Mouse (Mus musculus) embryonic facial prominence, embryonic 13.5 days (tissue): ENCODE data around the gene B3gnt2. TPM values are rescaled to one million over a fixed set of nuclear protein-coding genes. Genes with fewer than 3 reads are reported as not detected.

Experiments used
- ATAC-seq: fragments of 200-750 bp; cut with Nextera tagmentation; 2 replicates; pipeline ENCODE4 v1.8.0; 2017; ENCODE audit warnings: low read depth; ENCODE audit not compliant: insufficient number of reproducible peaks, insufficient read depth, low FRiP score, low TSS enrichment
- H3K27ac ChIP-seq: fragments of 300-500 bp; sonication (generic); 2 replicates; pipeline ENCODE4 v1.5.1; 2015; ENCODE audit warnings: moderate library complexity, mild to moderate bottlenecking, inconsistent platforms
- H3K27me3 ChIP-seq: fragments of 300-500 bp; sonication (generic); 2 replicates; pipeline ENCODE4 v1.6.1; 2015; ENCODE audit warnings: mild to moderate bottlenecking, inconsistent platforms
- H3K36me3 ChIP-seq: fragments of 300-500 bp; sonication (generic); 2 replicates; pipeline ENCODE4 v1.6.1; 2015; ENCODE audit warnings: mild to moderate bottlenecking, inconsistent platforms
- H3K4me1 ChIP-seq: fragments of 300-500 bp; sonication (generic); 2 replicates; pipeline ENCODE4 v1.6.1; 2015; ENCODE audit warnings: inconsistent platforms
- H3K4me2 ChIP-seq: fragments of 300-500 bp; sonication (generic); 2 replicates; pipeline ENCODE4 v1.6.1; 2015; ENCODE audit warnings: moderate library complexity, mild to moderate bottlenecking, inconsistent platforms
- H3K4me3 ChIP-seq: fragments of 300-500 bp; sonication (generic); 2 replicates; pipeline ENCODE4 v1.5.1; 2015; ENCODE audit warnings: mild to moderate bottlenecking, inconsistent platforms
- H3K9ac ChIP-seq: fragments of 300-500 bp; sonication (generic); 2 replicates; pipeline ENCODE4 v1.6.1; 2015; ENCODE audit warnings: mild to moderate bottlenecking, inconsistent platforms
- H3K9me3 ChIP-seq: fragments of 300-500 bp; sonication (generic); 2 replicates; pipeline ENCODE4 v1.6.1; 2016; ENCODE audit warnings: inconsistent platforms
- WGBS: fragments of 180-500 bp; shearing (Covaris S2); methylation state at CpG from one replicate; pipeline ENCODE4 v1.1.7; 2015; ENCODE audit warnings: mixed read lengths; 5-methylcytosine and 5-hydroxymethylcytosine counted together
- polyA plus RNA-seq: library from polyadenylated mRNA; unstranded; fragments of >200 nt; fragmentation: Nextera tagmentation; extraction: Ambion mirVana; gene quantifications from 2 replicates; pipeline ENCODE4 v1.2.1, GENCODE M21; 2015

Gene B3gnt2
- polyA plus RNA-seq, 1 experiment from 2014 or later: 8.5 TPM

- H3K27me3 ChIP-seq: peaks cover 5% of the 10 kb centered on the region
- no peaks in the 10 kb centered on the region; the same call in 1 of the 2 replicates for H3K4me1 ChIP-seq
- no peaks in the 10 kb centered on the region for H3K36me3 ChIP-seq
- WGBS: 82% methylated on average over 8 of the region's 8 CpGs
- ATAC-seq: no peak
- H3K9ac ChIP-seq: no peak overlapping the region
- no peak overlapping the region for H3K4me3 ChIP-seq
- H3K27ac ChIP-seq: no peak overlapping the region
- no peak overlapping the region for H3K4me2 ChIP-seq
- no peaks in the 10 kb centered on the region for H3K9me3 ChIP-seq
These were observed 7.8 kb upstream of the B3gnt2 start for GRCm38 (mm10) chr11:22868582-22868981.

GRCm38 (mm10) chr11:22867691-22868090, 6.9 kb upstream of the B3gnt2 start:
- no peaks in the 10 kb centered on the region; the same call in 1 of the 2 replicates for H3K4me1 ChIP-seq
- no peaks in the 10 kb centered on the region for H3K36me3 ChIP-seq
- ATAC-seq: no peak
- H3K4me2 ChIP-seq: no peak overlapping the region
- peaks cover 10% of the 10 kb centered on the region for H3K27me3 ChIP-seq
- no peak overlapping the region for H3K9ac ChIP-seq
- 86% methylated on average over 5 of the region's 5 CpGs for WGBS
- H3K4me3 ChIP-seq: no peak overlapping the region
- no peaks in the 10 kb centered on the region for H3K9me3 ChIP-seq
- H3K27ac ChIP-seq: no peak overlapping the region

DNA sequence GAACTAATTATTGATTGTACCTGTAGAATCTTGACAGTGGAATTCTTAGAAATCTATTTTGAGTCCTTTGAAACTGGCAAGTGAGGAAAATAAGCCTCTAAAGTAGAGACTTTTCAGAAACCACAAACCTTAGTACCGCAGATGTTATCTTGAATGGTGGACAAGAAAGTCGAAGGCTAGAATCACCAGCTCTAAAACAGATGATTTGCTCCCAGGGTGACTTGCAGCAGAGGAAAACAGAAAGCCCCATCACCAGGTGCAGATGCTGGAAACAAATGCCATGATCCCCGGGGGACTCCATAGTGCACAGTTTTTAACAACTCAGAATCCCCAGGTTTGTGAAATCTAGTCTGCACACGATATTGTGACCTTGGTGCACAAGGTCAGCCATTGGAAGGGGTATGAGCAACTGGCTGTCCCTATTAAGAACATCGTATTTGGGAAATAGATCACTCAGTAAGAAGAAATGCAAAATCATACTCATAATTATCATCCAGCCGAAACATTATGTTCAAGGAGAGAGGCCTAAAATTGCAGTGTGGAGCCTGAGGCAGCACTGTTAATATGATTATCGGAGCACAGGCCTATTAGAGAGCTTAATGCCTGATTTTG, 5.0 kb upstream of the B3gnt2 start:
- no peak overlapping the region for H3K9ac ChIP-seq
- H3K27me3 ChIP-seq: peaks cover 26% of the 10 kb centered on the region
- no peak for ATAC-seq
- H3K27ac ChIP-seq: no peak overlapping the region
- H3K4me3 ChIP-seq: no peak overlapping the region
- WGBS: 70% methylated on average over 7 of the region's 7 CpGs
- no peaks in the 10 kb centered on the region for H3K36me3 ChIP-seq
- 0 out of 2 replicates have a peak, but pooled peaks cover 4% of the 10 kb centered on the region for H3K4me1 ChIP-seq
- H3K9me3 ChIP-seq: no peaks in the 10 kb centered on the region
- H3K4me2 ChIP-seq: no peak overlapping the region

GRCm38 (mm10) chr11:22864305-22865060, 3.7 kb upstream of the B3gnt2 start:
- Histone ChIP-seq H3K27me3 (peaks cover 26% of the 10 kb centered on the region), H3K4me2 (no peak overlapping the region), H3K4me1 (peaks cover 12% of the 10 kb centered on the region), H3K9ac (no peak overlapping the region), H3K36me3 (no peaks in the 10 kb centered on the region), H3K4me3 (no peak overlapping the region), H3K27ac (no peak overlapping the region), H3K9me3 (no peaks in the 10 kb centered on the region)
- ATAC-seq: no peak
- 41% methylated on average over 8 of the region's 8 CpGs for WGBS

- Histone ChIP-seq H3K4me2 (no peak overlapping the region), H3K9ac (no peak overlapping the region), H3K27ac (no peak overlapping the region), H3K9me3 (no peaks in the 10 kb centered on the region), H3K36me3 (no peaks in the 10 kb centered on the region), H3K27me3 (peaks cover 34% of the 10 kb centered on the region), H3K4me1 (peaks cover 17% of the 10 kb centered on the region), H3K4me3 (no peak overlapping the region)
- WGBS: 40% methylated on average over 4 of the region's 4 CpGs
- ATAC-seq: no peak
These were observed 2.8 kb upstream of the B3gnt2 start for GRCm38 (mm10) chr11:22863581-22863980.

DNA sequence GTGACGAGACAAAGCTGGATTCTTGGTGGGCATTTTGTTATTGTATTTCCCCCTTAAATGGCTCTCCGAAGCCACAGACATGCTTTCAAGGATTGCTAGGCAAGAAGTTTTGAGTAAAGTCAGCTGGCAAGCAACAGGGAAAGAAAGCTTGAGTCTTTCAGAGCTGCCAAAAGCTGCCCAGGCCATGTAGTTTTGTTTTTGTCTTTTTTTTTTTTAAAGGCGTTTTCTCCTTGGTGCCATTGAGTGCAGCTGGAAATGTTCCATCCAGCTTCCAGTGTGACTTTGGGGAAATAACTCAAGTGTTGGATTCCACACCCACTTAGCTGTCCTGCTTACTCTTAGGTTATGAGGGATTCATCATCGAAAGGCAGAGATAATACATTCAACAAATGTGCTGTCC, 554 bp upstream of the B3gnt2 start:
- ATAC-seq: no peak
- peaks cover 26% of the 10 kb centered on the region for H3K4me1 ChIP-seq
- H3K4me2 ChIP-seq: peak overlapping the region; percentile 97; the same call in 1 of the 2 replicates
- peaks cover 56% of the 10 kb centered on the region for H3K27me3 ChIP-seq
- no peak overlapping the region for H3K9ac ChIP-seq
- 51% methylated on average over 4 of the region's 4 CpGs for WGBS
- no peak overlapping the region for H3K27ac ChIP-seq
- no peak overlapping the region for H3K4me3 ChIP-seq
- no peaks in the 10 kb centered on the region for H3K36me3 ChIP-seq
- no peaks in the 10 kb centered on the region for H3K9me3 ChIP-seq

- H3K4me2 ChIP-seq: peak overlapping the region; percentile 97
- WGBS: under 1% methylated on average over 53 of the region's 55 CpGs
- H3K36me3 ChIP-seq: no peaks in the 10 kb centered on the region
- H3K27me3 ChIP-seq: peaks cover 57% of the 10 kb centered on the region
- no peaks in the 10 kb centered on the region for H3K9me3 ChIP-seq
- H3K4me3 ChIP-seq: peak overlapping the region; percentile 69
- peaks cover 26% of the 10 kb centered on the region for H3K4me1 ChIP-seq
- peak; percentile 88 for ATAC-seq
- H3K9ac ChIP-seq: peak overlapping the region; percentile 77
- H3K27ac ChIP-seq: peak overlapping the region; percentile 58
These were observed 977 bp downstream of the B3gnt2 start for GRCm38 (mm10) chr11:22859633-22860334.

GRCm38 (mm10) chr11:22859301-22859632, 1.5 kb downstream of the B3gnt2 start:
- Histone ChIP-seq H3K36me3 (no peaks in the 10 kb centered on the region), H3K9ac (peak overlapping the region; percentile 77), H3K27me3 (peaks cover 57% of the 10 kb centered on the region), H3K4me2 (peak overlapping the region; percentile 97), H3K4me3 (peak overlapping the region; percentile 69), H3K4me1 (peaks cover 26% of the 10 kb centered on the region), H3K9me3 (no peaks in the 10 kb centered on the region), H3K27ac (peak overlapping the region; percentile 58; the same call in 1 of the 2 replicates)
- under 1% methylated on average over 39 of the region's 41 CpGs for WGBS
- peak; percentile 60 for ATAC-seq

- peaks cover 53% of the 10 kb centered on the region for H3K27me3 ChIP-seq
- ATAC-seq: peak; percentile 5; the same call in 1 of the 2 replicates
These were observed 2.1 kb downstream of the B3gnt2 start for GRCm38 (mm10) chr11:22858441-22859300.

GRCm38 (mm10) chr11:22857705-22858440, 2.9 kb downstream of the B3gnt2 start:
- 16% methylated on average over 25 of the region's 25 CpGs for WGBS
- Histone ChIP-seq H3K4me2 (peak overlapping the region; percentile 97), H3K9ac (peak overlapping the region; percentile 77; the same call in 1 of the 2 replicates), H3K4me3 (peak overlapping the region; percentile 69), H3K27ac (no peak overlapping the region), H3K4me1 (peaks cover 29% of the 10 kb centered on the region), H3K27me3 (peaks cover 46% of the 10 kb centered on the region), H3K9me3 (no peaks in the 10 kb centered on the region), H3K36me3 (no peaks in the 10 kb centered on the region)
- ATAC-seq: no peak

More at GRCm38 (mm10) chr11:22858441-22859300, 2.1 kb downstream of the B3gnt2 start:
- Histone ChIP-seq H3K4me2 (peak overlapping the region; percentile 97), H3K4me1 (peaks cover 29% of the 10 kb centered on the region), H3K9me3 (no peaks in the 10 kb centered on the region), H3K36me3 (no peaks in the 10 kb centered on the region), H3K4me3 (peak overlapping the region; percentile 69), H3K9ac (peak overlapping the region; percentile 77), H3K27ac (peak overlapping the region; percentile 58)
- 2% methylated on average over 50 of the region's 50 CpGs for WGBS
